8 mouse cellular contexts compared by ENCODE assay signal in the genomic region with DNA sequence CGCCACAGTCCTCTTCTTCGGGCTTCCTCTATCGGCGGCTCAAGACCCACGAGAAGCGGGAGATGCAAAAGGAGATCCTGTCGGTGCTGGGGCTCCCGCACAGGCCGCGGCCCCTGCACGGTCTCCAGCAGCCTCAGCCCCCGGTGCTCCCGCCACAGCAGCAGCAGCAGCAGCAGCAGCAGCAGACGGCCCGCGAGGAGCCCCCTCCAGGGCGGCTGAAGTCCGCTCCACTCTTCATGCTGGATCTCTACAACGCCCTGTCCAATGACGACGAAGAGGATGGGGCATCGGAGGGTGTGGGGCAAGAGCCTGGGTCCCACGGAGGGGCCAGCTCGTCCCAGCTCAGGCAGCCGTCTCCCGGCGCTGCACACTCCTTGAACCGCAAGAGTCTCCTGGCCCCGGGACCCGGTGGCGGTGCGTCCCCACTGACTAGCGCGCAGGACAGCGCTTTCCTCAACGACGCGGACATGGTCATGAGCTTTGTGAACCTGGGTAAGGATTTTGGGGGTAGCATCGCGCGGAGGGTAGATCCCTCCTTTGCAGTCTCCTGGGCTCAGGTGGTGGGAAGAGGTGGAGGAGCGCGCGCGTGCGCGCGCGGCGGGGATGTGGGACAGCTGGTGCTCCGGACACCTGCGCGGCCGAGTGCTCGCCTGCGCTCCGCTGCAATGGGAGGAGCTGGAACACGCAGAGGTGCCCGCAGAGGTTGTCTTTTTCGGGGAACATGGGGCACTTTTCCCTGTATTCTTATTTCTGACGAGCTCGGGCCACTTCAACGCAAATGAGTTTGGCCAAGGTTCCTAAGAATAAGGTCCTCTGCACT. TPM values are rescaled to one million over a fixed set of nuclear protein-coding genes. Genes with fewer than 3 reads are reported as not detected.
DNase-seq lines count a peak whose midpoint lies in the region; ATAC-seq lines count a peak whose summit lies in the region.

No protein-coding gene starts in this region.

- no peak for ATAC-seq in intestine, embryonic 14.5 days (replicated peaks; ENCODE audit: low FRiP score, low TSS enrichment, low read depth)
- ATAC-seq in CD4-positive, CD25-positive, alpha-beta regulatory T cell, adult 4 months = no peak

- no peaks in the 10 kb centered on the region for H3K36me3 ChIP-seq in intestine, embryonic 14.5 days (ENCODE audit: control insufficient read depth, insufficient read depth, low read length)
- H3K36me3 ChIP-seq in midbrain, embryonic 10.5 days = no peaks in the 10 kb centered on the region

- no peak overlapping the region for H3K27ac ChIP-seq in intestine, embryonic 14.5 days (ENCODE audit: low read depth)
- peak overlapping the region; percentile 74 for H3K27ac ChIP-seq in midbrain, embryonic 10.5 days (replicated peaks)

- no peaks in the 10 kb centered on the region for H3K9me3 ChIP-seq in intestine, embryonic 14.5 days (ENCODE audit: control insufficient read depth, low read length)
- H3K9me3 ChIP-seq in midbrain, embryonic 10.5 days (replicated peaks) = no peaks in the 10 kb centered on the region

- peak; percentile 5 for DNase-seq in adrenal gland, postnatal 25 days
- no peak for DNase-seq in adrenal gland, postnatal 4 days (ENCODE audit: low spot score in 2 of 2)
- DNase-seq in thymus, postnatal 4 days = peak; percentile 8
- DNase-seq in thymus, postnatal 25 days = no peak
- DNase-seq in intestine, embryonic 14.5 days (ENCODE audit: low spot score) = peak; percentile 80
- peak; percentile 61 for DNase-seq in midbrain, embryonic 10.5 days (ENCODE audit: low spot score)
- no peak for DNase-seq in layer of hippocampus, adult 9-11 months

- H3K9ac ChIP-seq in intestine, embryonic 14.5 days (ENCODE audit: low read length) = no peak overlapping the region

- WGBS in intestine, embryonic 14.5 days = 1% methylated on average over 63 of the region's 63 CpGs
- WGBS in midbrain, embryonic 10.5 days = 1% methylated on average over 63 of the region's 63 CpGs

- peak overlapping the region; percentile 46 for H3K4me3 ChIP-seq in intestine, embryonic 14.5 days (ENCODE audit: low read depth, low read length)
- H3K4me3 ChIP-seq in midbrain, embryonic 10.5 days = peak overlapping the region; percentile 58

- H3K4me2 ChIP-seq in intestine, embryonic 14.5 days (ENCODE audit: low read length) = peak overlapping the region; percentile 88

- H3K27me3 ChIP-seq in intestine, embryonic 14.5 days (replicated peaks; ENCODE audit: control insufficient read depth, insufficient read depth, low read length) = peaks cover 46% of the 10 kb centered on the region
- peaks cover 78% of the 10 kb centered on the region for H3K27me3 ChIP-seq in midbrain, embryonic 10.5 days (ENCODE audit: low read depth, poor library complexity, severe bottlenecking)

- H3K4me1 ChIP-seq in intestine, embryonic 14.5 days (replicated peaks; ENCODE audit: control insufficient read depth, insufficient read depth, low read length) = peaks cover 6% of the 10 kb centered on the region; the same call in 1 of the 2 replicates
- peaks cover 60% of the 10 kb centered on the region for H3K4me1 ChIP-seq in midbrain, embryonic 10.5 days

RNA-seq across cellular contexts. Expression of a gene that starts 1.4 kb away (rescaled TPM):
- total RNA-seq in adrenal gland, postnatal 25 days (2021) = 7.2 and 7.8 TPM in 2 replicates
- 10 to 100 TPM in 1 of 2 experiments, 1 to 10 TPM in 1; 8.9 to 11.6 TPM for total RNA-seq in adrenal gland, postnatal 4 days (2021)
- polyA plus RNA-seq in intestine, embryonic 14.5 days (2014; fragmentation: Nextera tagmentation; extraction: Ambion mirVana) = 1.7 and 1.9 TPM in 2 replicates
- 2.5 and 2.7 TPM in 2 replicates for polyA plus RNA-seq in midbrain, embryonic 10.5 days (2016; fragmentation: Nextera tagmentation; extraction: Ambion mirVana)
- not detected for polyA plus RNA-seq in CD4-positive, CD25-positive, alpha-beta regulatory T cell, adult 4 months (2017; shearing (Covaris generic))

Comparison
In these comparisons a context has a peak if more than half of its experiments do, and no peak if none do; other contexts are left out.
1. DNase-seq: peak in adrenal gland, postnatal 25 days (single experiment), thymus, postnatal 4 days (single experiment), intestine, embryonic 14.5 days (single experiment) and midbrain, embryonic 10.5 days (single experiment); none in adrenal gland, postnatal 4 days (0 of 2), thymus, postnatal 25 days (single experiment) and layer of hippocampus, adult 9-11 months (single experiment).